ENCODE assay signal across 14 mouse cellular contexts in the genomic region with DNA sequence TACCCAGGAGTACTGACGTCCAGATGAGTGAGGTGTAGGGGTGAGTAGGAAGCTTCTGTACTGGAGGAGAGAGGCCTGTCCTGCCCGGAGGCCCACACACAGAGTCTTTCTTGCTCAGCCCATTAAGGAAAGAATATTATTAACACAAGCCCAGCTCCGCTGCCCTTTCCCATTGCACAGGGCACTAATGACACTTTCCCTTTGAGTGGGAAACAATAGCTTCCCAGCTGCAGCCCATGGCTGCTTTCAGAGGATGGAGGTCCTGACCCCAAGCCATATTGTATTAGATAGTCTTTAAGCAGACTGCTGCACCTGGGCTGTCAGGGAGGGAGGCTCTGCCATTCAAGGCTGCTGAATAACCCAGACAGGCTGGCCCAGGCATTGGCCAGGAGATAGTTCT.
A peak's percentile ranks its signal among the peaks of the same experiment; 100 is the strongest.
DNase-seq lines count a peak whose midpoint lies in the region; ATAC-seq and TF ChIP-seq lines count a peak whose summit lies in the region.
"Had no signal": no experiment of that assay in that cellular context is flagged by ENCODE, and none has a peak within 500 bp of the region (broad histone marks: within the 10 kb centered on the region; RNA-seq: fewer than 3 reads in every experiment).

No protein-coding gene starts in this region.

- H3K9ac ChIP-seq in embryonic facial prominence, embryonic 11.5 days (replicated peaks; ENCODE audit: low read length) = no peak overlapping the region
- no peak overlapping the region for H3K9ac ChIP-seq in neural tube, embryonic 12.5 days
- H3K9ac ChIP-seq: embryonic facial prominence, embryonic 12.5 days; liver, embryonic 15.5 days had no signal

- H3K36me3 ChIP-seq in embryonic facial prominence, embryonic 11.5 days (replicated peaks; ENCODE audit: control insufficient read depth, insufficient read depth, low read depth, low read length) = no peaks in the 10 kb centered on the region; the same call in 1 of the 2 replicates
- no peaks in the 10 kb centered on the region for H3K36me3 ChIP-seq in neural tube, embryonic 12.5 days
- H3K36me3 ChIP-seq: embryonic facial prominence, embryonic 12.5 days; liver, embryonic 15.5 days had no signal

- no peak for TF ChIP-seq CTCF in left cerebral cortex, adult 2 months (IDR thresholded peaks at IDR 0.05)

- no peaks in the 10 kb centered on the region for H3K4me1 ChIP-seq in embryonic facial prominence, embryonic 11.5 days (ENCODE audit: control insufficient read depth, insufficient read depth, low read length)
- H3K4me1 ChIP-seq in neural tube, embryonic 12.5 days = peaks cover 17% of the 10 kb centered on the region; the same call in 1 of the 2 replicates
- H3K4me1 ChIP-seq: embryonic facial prominence, embryonic 12.5 days; liver, embryonic 15.5 days had no signal

- H3K4me3 ChIP-seq in embryonic facial prominence, embryonic 11.5 days (ENCODE audit: low read depth, low read length) = no peak overlapping the region
- H3K4me3 ChIP-seq in neural tube, embryonic 12.5 days = no peak overlapping the region
- H3K4me3 ChIP-seq in left cerebral cortex, adult 2 months = no peak overlapping the region
- H3K4me3 ChIP-seq: embryonic facial prominence, embryonic 12.5 days; liver, embryonic 15.5 days had no signal

- H3K9me3 ChIP-seq in embryonic facial prominence, embryonic 11.5 days (replicated peaks; ENCODE audit: control insufficient read depth, low read length) = no peaks in the 10 kb centered on the region
- H3K9me3 ChIP-seq in neural tube, embryonic 12.5 days = no peaks in the 10 kb centered on the region
- H3K9me3 ChIP-seq: liver, embryonic 15.5 days had no signal

- H3K27ac ChIP-seq in embryonic facial prominence, embryonic 11.5 days (replicated peaks; ENCODE audit: low read depth, low read length) = no peak overlapping the region
- no peak overlapping the region for H3K27ac ChIP-seq in neural tube, embryonic 12.5 days
- no peak overlapping the region for H3K27ac ChIP-seq in left cerebral cortex, adult 2 months
- H3K27ac ChIP-seq: embryonic facial prominence, embryonic 12.5 days; liver, embryonic 15.5 days had no signal

- peak; percentile 80 for ATAC-seq in embryonic facial prominence, embryonic 11.5 days (replicated peaks; ENCODE audit: insufficient number of reproducible peaks, low FRiP score, low TSS enrichment, low read depth)
- ATAC-seq in neural tube, embryonic 12.5 days (ENCODE audit: low FRiP score, low read depth) = peak; percentile 51

- peak; percentile 81 for DNase-seq in embryo, embryonic 10.5 days (ENCODE audit: low spot score)
- peak; percentile 57 for DNase-seq in embryonic facial prominence, embryonic 11.5 days (ENCODE audit: low spot score)
- peak; percentile 66 for DNase-seq in mesoderm, embryonic 11.5 days (ENCODE audit: low read depth, low spot score)
- DNase-seq in thymus, postnatal 10 days (ENCODE audit: low spot score in 2 of 2) = no peak
- DNase-seq in heart, postnatal 25 days (ENCODE audit: low spot score) = no peak
- no peak for DNase-seq in cerebellum, postnatal 14 days
- DNase-seq in left cerebral cortex, adult 2 months (ENCODE audit: extremely low spot score in 1 of 2, low spot score in 2 of 2) = no peak
- DNase-seq: adrenal gland, adult 8-10 months; kidney, adult 18-20 months; lung, postnatal 4 days; thymus, adult 2 months had no signal

- H3K4me2 ChIP-seq in embryonic facial prominence, embryonic 11.5 days (ENCODE audit: low read depth, low read length) = no peak overlapping the region
- H3K4me2 ChIP-seq in neural tube, embryonic 12.5 days (replicated peaks) = no peak overlapping the region
- H3K4me2 ChIP-seq: embryonic facial prominence, embryonic 12.5 days; liver, embryonic 15.5 days had no signal

- intact Hi-C loops in heart, postnatal 25 days (cut with DNase I) = no loop called here
- intact Hi-C loops in left cerebral cortex, adult 2 months (cut with DNase I) = no loop called here

- 19% methylated on average over 3 of the region's 3 CpGs for WGBS in embryonic facial prominence, embryonic 11.5 days
- 6% methylated on average over 3 of the region's 3 CpGs for whole genome bisulfite sequencing in neural tube, embryonic 12.5 days

- no peaks in the 10 kb centered on the region for H3K27me3 ChIP-seq in embryonic facial prominence, embryonic 11.5 days (ENCODE audit: control insufficient read depth, insufficient read depth, low read length)
- H3K27me3 ChIP-seq in neural tube, embryonic 12.5 days (replicated peaks) = no peaks in the 10 kb centered on the region
- H3K27me3 ChIP-seq: embryonic facial prominence, embryonic 12.5 days; liver, embryonic 15.5 days had no signal

Comparison
In these comparisons a context has a peak if more than half of its experiments do, and no peak if none do; other contexts are left out.
1. DNase-seq: peak in embryo, embryonic 10.5 days (single experiment), embryonic facial prominence, embryonic 11.5 days (single experiment) and mesoderm, embryonic 11.5 days (single experiment); none in thymus, postnatal 10 days (0 of 2), heart, postnatal 25 days (single experiment), cerebellum, postnatal 14 days (0 of 2) and left cerebral cortex, adult 2 months (0 of 2).